Mouse (Mus musculus) heart, adult 2 months (tissue): ENCODE measurements around the gene Agt.

Experiments
- CTCF ChIP-seq: fragments of 200-600 bp; IDR thresholded peaks from 2 replicates; pipeline ENCODE4 v1.8.1; 2022; ENCODE audit warnings: antibody characterized with exemption, mild to moderate bottlenecking, moderate library complexity
- EP300 ChIP-seq: fragments of 200-500 bp; IDR thresholded peaks from 2 replicates; pipeline ENCODE4 v1.6.1; 2011; ENCODE audit warnings: low read depth, low read length, control low read depth; ENCODE audit not compliant: insufficient read depth
- POLR2A ChIP-seq: fragments of 200-500 bp; IDR thresholded peaks from 2 replicates; pipeline ENCODE4 v1.6.1; 2011; ENCODE audit warnings: mild to moderate bottlenecking, low read depth, low read length, control low read depth; ENCODE audit not compliant: insufficient read depth

- no peak for TF ChIP-seq POLR2A
- TF ChIP-seq EP300, result 0 out of 2 replicates have a peak, but pooled peaks have one; percentile 16
- no peak for TF ChIP-seq CTCF
These were observed 1.9 kb downstream of the Agt start for GRCm38 (mm10) chr8:124567584-124567983.
